Mouse (Mus musculus) left cerebral cortex, adult 2 months (tissue): ENCODE measurements around the gene Gpr142. TPM values are rescaled to one million over a fixed set of nuclear protein-coding genes. Genes with fewer than 3 reads are reported as not detected.

ENCODE experiments used
- DNase-seq, 2 experiments: peaks; one replicate each; pipeline ENCODE4 v3.0.0; 2021 to 2022; ENCODE audit warnings: low spot score in 2 of 2, mixed read lengths in 1 of 2; ENCODE audit errors: extremely low spot score in 1 of 2
- H3K27ac ChIP-seq: fragments of 200-600 bp; 2 replicates; pipeline ENCODE4 v1.8.1; 2022
- H3K4me3 ChIP-seq: fragments of 200-600 bp; 2 replicates; pipeline ENCODE4 v1.8.1; 2022
- CTCF ChIP-seq: fragments of 200-600 bp; IDR thresholded peaks from 2 replicates; pipeline ENCODE4 v1.8.1; 2022; ENCODE audit warnings: antibody characterized with exemption, mild to moderate bottlenecking, moderate library complexity
- intact Hi-C: fragments of 180-260 bp; cut with DNase I; formaldehyde crosslinking; loops from one replicate; pipeline ENCODE4 v1.15.1; 2025
- total RNA-seq, 2 experiments: library from RNA; stranded (reverse); gene quantifications; 2 replicates each; pipeline ENCODE4 v1.2.3; 2021

Gene Gpr142
- total RNA-seq, 2 experiments from 2014 or later, result not detected

- Histone ChIP-seq H3K27ac (no peak overlapping the region), H3K4me3 (no peak overlapping the region)
- DNase-seq, result no peak
- intact Hi-C loops, result no loop called here
- TF ChIP-seq CTCF, result no peak
Observed at GRCm38 (mm10) chr11:114820444-114820843, 21.7 kb downstream of the Gpr142 start.

GRCm38 (mm10) chr11:114821325-114821724, 22.6 kb downstream of the Gpr142 start:
- Histone ChIP-seq H3K4me3 (no peak overlapping the region), H3K27ac (no peak overlapping the region)
- no peak for TF ChIP-seq CTCF
- intact Hi-C loops, result no loop called here
- no peak for DNase-seq

GRCm38 (mm10) chr11:114822727-114823126, 24.0 kb downstream of the Gpr142 start:
- peak; percentile 76 to 83 for DNase-seq
- peak overlapping the region; percentile 77 for H3K27ac ChIP-seq
- intact Hi-C loops, result loop anchor here (1.0 kb wide), 1 partner anchor 27 kb away; the partner anchor contains the start of gene Btbd17
- TF ChIP-seq CTCF, result no peak; the same call in 1 of the 2 replicates
- no peak overlapping the region for H3K4me3 ChIP-seq

GRCm38 (mm10) chr11:114823199-114823725, 24.5 kb downstream of the Gpr142 start:
- Histone ChIP-seq H3K27ac (peak overlapping the region; percentile 77), H3K4me3 (no peak overlapping the region)
- TF ChIP-seq CTCF, result no peak
- intact Hi-C loops, result no loop called here
- no peak for DNase-seq

GRCm38 (mm10) chr11:114826686-114827085, 28.0 kb downstream of the Gpr142 start:
- no peak for DNase-seq
- intact Hi-C loops, result no loop called here
- no peak for TF ChIP-seq CTCF
- Histone ChIP-seq H3K27ac (no peak overlapping the region), H3K4me3 (no peak overlapping the region)

- no peak for DNase-seq
- intact Hi-C loops, result no loop called here
- no peak overlapping the region; the same call in 1 of the 2 replicates for H3K27ac ChIP-seq
- H3K4me3 ChIP-seq, result peak overlapping the region; percentile 3; the same call in 1 of the 2 replicates
- TF ChIP-seq CTCF, result no peak
Observed at GRCm38 (mm10) chr11:114829499-114830432, 31.0 kb downstream of the Gpr142 start.

- intact Hi-C loops, result no loop called here
- H3K27ac ChIP-seq, result no peak overlapping the region
- DNase-seq, result no peak
- TF ChIP-seq CTCF, result no peak
- no peak overlapping the region for H3K4me3 ChIP-seq
Observed at GRCm38 (mm10) chr11:114830433-114830773, 31.7 kb downstream of the Gpr142 start.

- no peak for TF ChIP-seq CTCF
- no peak for DNase-seq
- intact Hi-C loops, result no loop called here
- H3K27ac ChIP-seq, result no peak overlapping the region
- H3K4me3 ChIP-seq, result no peak overlapping the region
Observed at GRCm38 (mm10) chr11:114833166-114833565, 34.4 kb downstream of the Gpr142 start.

- H3K4me3 ChIP-seq, result no peak overlapping the region
- intact Hi-C loops, result no loop called here
- no peak for TF ChIP-seq CTCF
- H3K27ac ChIP-seq, result no peak overlapping the region
- no peak for DNase-seq
Observed at GRCm38 (mm10) chr11:114843818-114844463, 45.2 kb downstream of the Gpr142 start.

- no peak; the same call in 1 of the 2 replicates for TF ChIP-seq CTCF
- no peak for DNase-seq
- intact Hi-C loops, result no loop called here
Observed at GRCm38 (mm10) chr11:114844464-114845220, 45.9 kb downstream of the Gpr142 start.

GRCm38 (mm10) chr11:114846336-114846735, 47.6 kb downstream of the Gpr142 start:
- no peak for TF ChIP-seq CTCF
- intact Hi-C loops, result no loop called here
- Histone ChIP-seq H3K4me3 (no peak overlapping the region), H3K27ac (no peak overlapping the region)
- no peak for DNase-seq

More at GRCm38 (mm10) chr11:114844464-114845220, 45.9 kb downstream of the Gpr142 start:
- Histone ChIP-seq H3K4me3 (no peak overlapping the region), H3K27ac (no peak overlapping the region)
